Mouse (Mus musculus) olfactory bulb, adult 2 months (tissue): Measurements from ENCODE around the gene Creb3l1.

Experiments
- CTCF ChIP-seq: fragments of 200-500 bp; IDR thresholded peaks from 2 replicates; pipeline ENCODE4 v1.5.1; 2012; ENCODE audit warnings: low read depth, mild to moderate bottlenecking, low read length, moderate library complexity; ENCODE audit not compliant: insufficient read depth
- POLR2A ChIP-seq: fragments of 200-500 bp; IDR thresholded peaks from 2 replicates; pipeline ENCODE4 v1.6.1; 2012; ENCODE audit warnings: mild to moderate bottlenecking, low read depth, low read length, moderate library complexity; ENCODE audit not compliant: insufficient read depth

- TF ChIP-seq CTCF (no peak), POLR2A (no peak)
These were observed 1.7 kb upstream of the Creb3l1 start for GRCm38 (mm10) chr2:92025966-92026365.
